Mouse (Mus musculus) megakaryocyte-erythroid progenitor cell, adult 5-6 weeks (primary cell): ENCODE data around the gene Traf2. TPM values are rescaled to one million over a fixed set of nuclear protein-coding genes. Genes with fewer than 3 reads are reported as not detected.

Experiments used
- ATAC-seq: replicated peaks from 2 replicates; pipeline ENCODE4 v1.8.0; 2016; ENCODE audit warnings: mild to moderate bottlenecking, inconsistent platforms; ENCODE audit not compliant: severe bottlenecking, poor library complexity, low FRiP score, low TSS enrichment
- total RNA-seq, 2 experiments: library from RNA; stranded (forward) in 1 of 2; stranded (reverse) in 1 of 2; fragments of 200-1000, 215-1000 nt in 1 of 2; fragments of >200 nt in 1 of 2; fragmentation: Nextera tagmentation in 1 of 2; gene quantifications; 2 replicates each; pipeline ENCODE4 v1.2.3; 2014 to 2017

Traf2 gene
- total RNA-seq (2014; fragmentation: Nextera tagmentation) (19.2 and 22.4 TPM in 2 replicates), total RNA-seq (2017) (13.7 and 14.3 TPM in 2 replicates)

GRCm38 (mm10) chr2:25546811-25547491, at the start of gene Traf2:
Traf2 (minus strand) TSS chr2:25546940.
- ATAC-seq: peak; percentile 99

GRCm38 (mm10) chr2:25591863-25592262, 45.1 kb upstream of the Traf2 start:
- ATAC-seq: peak; percentile 64

DNA sequence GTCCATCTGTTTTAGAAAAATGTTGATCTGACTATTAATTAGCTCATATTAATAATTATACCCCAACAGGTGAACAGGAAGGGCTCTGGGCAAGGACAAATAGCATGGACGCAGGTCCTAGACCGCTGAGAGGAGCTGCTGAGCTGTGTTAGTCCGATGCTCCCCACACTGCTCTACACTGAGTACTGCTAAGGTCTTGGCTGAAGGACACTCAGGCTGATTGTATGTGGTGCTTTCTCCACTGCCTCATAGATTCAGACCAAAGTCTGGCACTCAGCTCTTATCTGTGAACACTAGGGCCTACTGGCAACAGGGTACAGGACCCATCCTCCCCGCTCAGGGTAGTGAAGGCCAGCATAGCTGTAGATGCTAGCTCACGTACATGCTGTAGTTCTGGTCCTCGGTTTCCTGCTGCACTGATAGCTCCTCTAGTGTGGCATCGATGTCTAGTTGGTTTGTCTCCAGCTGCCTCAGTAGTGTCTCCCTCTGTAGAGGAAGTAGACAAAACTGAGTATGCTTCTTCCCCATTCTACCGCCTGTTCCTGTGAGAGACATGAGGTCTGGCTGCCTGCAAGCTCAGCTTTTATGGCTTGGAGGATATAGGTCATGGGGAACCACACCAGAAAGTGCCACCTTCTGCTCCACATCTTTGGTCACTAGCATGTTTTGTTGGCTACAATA, 41.6 kb upstream of the Traf2 start:
- no peak for ATAC-seq

GRCm38 (mm10) chr2:25587290-25587689, 40.5 kb upstream of the Traf2 start:
- ATAC-seq: no peak

- no peak for ATAC-seq
Observed at GRCm38 (mm10) chr2:25585601-25586000, 38.9 kb upstream of the Traf2 start.

DNA sequence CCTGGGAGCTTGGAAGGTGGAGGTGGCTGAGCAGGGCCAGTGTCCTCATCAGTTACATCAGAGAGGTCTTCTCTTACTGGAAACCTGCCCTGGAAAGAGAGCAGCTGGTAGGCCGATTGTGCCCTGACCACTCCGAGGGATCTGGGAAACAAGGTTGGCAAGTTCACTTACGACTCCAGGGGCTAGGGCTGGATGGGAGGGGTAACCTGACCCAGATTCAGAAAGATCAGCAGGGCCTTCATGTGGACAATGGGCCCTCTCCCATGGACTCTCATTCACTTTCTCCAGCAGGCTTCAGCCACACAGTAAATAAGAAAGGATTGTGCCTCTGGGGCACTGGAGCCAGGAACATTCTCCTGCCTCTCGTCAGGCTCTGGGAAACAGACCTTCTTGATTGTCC, 38.1 kb upstream of the Traf2 start:
- ATAC-seq: no peak

GRCm38 (mm10) chr2:25584152-25584551, 37.4 kb upstream of the Traf2 start:
- ATAC-seq: no peak

- no peak for ATAC-seq
Observed at GRCm38 (mm10) chr2:25583571-25583970, 36.8 kb upstream of the Traf2 start.

DNA sequence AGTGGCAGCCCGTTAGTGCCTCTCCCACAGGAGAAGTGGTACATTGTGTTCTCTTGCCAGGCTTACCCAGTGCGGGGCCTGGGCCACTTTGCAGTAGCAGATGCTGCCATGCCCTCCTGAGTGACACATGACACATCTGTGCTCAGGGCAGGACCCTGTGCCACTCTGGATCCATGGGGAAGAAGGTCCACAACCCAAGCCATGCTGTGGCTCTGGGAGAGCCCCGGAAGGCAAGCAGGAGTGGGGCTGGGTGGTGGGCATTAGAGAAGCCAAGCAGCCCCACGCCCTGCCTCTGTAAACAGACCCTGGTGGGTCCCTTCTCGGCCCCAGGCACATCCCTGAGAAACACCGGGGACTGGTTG, 36.4 kb upstream of the Traf2 start:
- no peak for ATAC-seq

DNA sequence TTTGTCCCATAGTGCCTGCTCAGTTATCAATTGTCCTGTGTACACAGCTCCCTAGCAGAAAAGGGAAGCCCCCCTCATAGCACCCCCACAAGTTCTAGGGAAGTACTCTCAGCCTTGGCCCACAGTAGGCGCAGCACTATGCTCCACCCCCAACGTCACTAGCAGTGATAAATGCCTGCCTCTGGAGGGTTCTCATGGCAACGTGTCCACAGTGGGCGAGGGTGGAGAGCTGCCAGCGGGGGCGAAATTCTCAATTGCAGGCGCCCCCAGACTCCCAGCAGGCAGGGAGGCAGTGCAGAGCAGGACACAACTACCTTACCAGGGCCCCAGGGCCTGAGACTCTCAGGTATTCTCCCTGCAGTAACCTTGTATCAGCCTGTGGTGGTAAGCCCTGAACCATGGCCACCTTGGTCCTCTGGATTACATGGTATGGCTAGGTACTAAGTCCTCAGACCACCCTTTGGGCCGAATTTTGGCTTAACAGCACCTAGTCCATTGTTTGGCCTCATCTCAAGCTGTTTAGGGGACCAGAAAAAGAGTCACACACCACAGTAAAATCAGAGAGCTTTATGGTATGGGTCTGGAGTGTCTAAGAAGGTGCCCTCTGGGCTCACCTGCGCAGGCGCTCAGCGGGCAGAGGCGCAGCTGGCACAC, 35.9 kb upstream of the Traf2 start:
- ATAC-seq: no peak; the same call in 1 of the 2 replicates

DNA sequence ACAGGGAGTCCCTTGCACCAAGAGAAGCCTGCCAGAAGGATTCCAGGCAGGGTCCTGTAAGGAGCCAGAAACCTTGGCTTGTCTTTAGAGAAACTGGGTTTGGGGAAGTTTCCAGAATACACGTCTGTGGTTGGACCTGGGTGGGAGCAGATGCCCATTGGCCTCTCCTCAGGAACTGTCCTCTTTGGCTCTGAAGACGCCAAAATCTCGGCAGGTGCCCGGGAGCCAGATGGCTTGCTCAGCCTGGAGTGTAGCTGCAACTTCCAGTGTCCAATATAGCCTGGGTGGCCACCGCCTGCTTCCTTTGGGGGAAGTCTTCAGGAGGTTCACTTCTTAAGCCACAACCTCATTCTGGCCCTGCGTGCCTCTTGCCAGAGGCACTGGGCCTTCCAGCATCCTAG, 35.2 kb upstream of the Traf2 start:
- no peak for ATAC-seq

- peak; percentile 69 for ATAC-seq
Observed at GRCm38 (mm10) chr2:25581294-25581864, 34.6 kb upstream of the Traf2 start, which contains the start of gene Ajm1. Ajm1 (minus strand) TSS chr2:25581757.

GRCm38 (mm10) chr2:25580621-25581101, 33.9 kb upstream of the Traf2 start:
- no peak for ATAC-seq

DNA sequence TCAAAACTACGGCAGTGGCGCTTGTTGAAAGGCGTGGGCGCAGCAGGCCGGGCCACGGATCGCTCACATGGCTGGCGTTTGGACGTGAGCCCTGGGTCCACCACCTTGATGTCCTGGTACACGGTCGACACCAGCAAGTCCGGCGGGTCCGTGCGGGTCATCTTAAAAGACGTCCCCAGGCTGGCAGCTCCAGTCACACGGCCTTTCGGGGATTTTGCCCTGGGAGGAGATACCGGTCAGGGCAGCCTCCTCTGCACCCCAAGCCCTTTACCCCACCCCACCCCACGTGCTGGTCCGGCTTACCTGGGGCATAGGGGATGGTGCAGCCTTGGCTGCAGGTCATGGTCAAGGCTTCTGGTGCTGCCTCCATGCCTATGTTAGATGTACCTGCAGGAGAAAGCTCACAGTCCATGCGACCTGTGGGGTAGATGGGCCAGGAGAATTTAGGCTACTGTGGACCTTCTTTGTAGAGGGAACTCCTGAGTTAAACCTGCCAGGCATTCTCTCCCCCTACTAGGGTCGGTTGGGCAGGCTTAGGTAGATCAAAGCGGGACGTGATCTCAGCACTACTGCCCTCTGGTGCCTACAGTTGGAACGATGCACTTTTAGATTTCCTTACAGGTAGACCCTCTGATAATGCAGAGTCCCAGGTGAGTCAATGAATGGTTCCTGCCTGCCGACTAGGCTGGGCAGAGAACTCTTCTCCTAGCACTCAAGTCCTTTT, 33.2 kb upstream of the Traf2 start:
- no peak for ATAC-seq

DNA sequence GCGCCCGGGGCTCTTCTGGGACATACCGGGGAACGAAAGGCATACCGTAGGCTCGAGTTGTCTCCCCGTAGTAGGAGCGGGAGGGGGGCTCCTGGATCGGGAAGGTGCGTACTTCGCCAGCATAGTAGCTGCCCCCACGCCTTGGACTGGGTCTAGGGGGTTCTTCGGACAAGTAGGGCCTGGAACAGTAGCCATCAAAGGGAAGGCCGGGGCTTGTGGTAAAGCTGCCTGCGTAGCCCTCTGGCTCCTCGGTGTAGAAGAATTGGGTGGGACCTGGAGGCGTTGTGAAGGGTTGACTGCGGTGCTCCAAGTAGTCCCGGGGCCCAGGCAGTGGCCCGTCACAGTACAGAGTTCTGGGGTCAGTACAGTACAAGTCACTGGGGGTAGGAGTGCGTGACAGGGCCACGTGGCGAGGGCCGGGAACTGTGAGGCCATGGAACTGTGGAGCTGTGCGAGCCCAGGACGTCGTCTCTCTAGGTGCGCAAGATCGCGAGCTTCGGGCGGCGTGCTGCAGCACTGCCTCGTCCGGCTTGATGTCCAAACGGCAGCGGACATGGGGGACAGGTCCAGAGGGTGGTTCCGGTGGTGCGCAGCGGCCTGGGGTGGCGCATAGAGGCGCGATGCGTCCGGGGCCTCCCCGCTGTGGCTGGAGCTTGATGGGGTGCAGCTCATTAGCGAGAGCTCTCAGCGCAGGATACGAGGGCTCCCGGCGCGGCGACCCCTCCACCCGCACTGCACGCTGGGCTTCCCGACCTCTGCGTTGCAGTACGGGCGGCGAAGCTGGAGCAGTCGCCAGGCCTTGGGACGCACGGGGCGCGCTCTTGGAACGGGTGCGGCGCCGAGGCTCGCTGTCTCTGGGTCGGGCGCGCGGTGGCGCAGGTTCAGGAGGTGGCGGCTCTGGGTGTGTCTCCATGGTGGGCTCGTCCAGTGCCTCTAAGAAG, 32.3 kb upstream of the Traf2 start:
- no peak for ATAC-seq

DNA sequence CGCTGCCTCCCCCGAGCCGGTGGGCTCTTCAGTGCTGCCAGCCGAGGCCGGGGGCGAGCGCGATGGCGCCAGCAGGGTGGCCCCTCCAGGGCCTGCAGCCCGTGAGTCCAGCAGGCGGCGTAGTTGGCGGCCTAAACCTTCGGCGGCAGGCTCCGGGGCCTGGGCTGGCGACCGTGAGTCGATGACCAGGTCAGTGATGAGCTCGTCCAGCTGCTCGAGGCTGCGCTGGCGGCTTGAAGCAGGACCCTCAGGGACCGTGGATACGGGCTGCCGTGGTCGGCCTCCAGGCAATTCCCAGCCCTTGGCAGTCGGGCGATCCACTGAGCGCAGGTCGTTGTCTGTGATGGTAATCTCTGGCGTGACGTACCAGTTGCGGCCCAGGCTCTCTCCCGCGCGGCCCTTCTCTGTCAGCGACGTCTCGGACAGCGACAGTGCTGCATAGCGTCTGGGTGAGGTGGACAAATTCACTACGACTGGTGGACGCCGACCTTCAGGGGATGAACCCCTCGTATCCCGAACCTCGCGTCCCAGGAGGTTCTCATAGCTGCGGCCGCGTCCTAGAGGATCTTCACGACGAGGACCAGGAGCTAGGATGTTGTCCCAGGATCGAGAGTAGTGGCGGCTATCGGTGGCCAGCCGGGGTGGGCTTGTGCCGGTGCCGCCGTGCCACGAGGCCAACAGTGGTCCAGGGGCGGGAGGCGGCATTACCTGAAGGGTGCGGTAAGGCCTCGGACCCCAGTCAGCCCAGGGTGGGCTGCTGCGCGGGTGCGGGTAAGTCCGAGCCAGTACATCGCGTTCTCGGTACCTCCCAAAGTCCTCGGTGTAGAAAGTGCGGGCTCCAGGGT, 31.4 kb upstream of the Traf2 start:
- ATAC-seq: no peak

DNA sequence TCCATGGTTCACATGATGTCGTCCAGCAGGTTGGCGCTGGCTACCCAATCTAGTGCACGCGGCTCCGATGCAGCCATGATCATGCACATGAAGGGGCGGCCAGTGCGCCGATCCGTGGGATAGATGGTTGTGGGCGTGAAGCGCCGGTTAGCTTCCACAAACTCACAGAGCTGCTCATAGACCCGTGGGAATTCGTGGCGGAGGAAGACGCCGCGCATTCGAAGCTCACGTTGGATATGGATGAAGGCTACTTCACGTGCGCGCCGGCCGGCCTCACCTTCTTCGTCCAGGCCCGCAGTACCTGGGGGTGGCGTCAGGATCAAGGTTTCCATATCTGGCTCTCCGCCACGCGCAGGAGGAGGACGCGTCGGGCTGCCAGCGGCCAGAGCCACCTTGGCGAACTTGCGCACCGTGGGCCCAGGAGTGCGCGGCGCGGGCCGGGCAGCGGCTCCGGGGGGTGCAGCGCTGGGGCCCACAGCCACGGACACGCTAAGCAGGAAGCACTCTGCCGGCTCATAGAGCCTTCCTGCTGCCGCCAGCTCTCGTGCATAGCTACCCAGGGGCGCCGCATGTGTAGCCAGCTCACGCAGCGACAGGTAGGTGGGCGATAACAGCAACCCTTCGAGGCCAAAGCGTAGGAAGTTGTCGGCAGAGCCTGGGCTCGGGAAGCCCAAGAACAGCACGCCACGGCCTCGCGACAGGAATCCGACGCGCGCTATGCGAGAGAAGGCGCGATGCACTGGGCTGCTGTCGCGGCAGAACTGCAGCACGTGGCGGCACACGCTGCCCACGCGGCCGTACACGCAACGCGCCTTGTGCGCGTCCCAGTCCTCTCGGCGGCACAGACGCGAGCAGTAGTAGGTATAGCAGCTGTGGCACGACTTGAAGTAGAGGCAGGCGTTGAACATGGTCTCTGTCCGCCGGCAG, 30.5 kb upstream of the Traf2 start:
- no peak for ATAC-seq
